Mouse (Mus musculus) layer of hippocampus, adult 6 months (tissue): ENCODE data around the gene Lig1. TPM values are rescaled to one million over a fixed set of nuclear protein-coding genes. Genes with fewer than 3 reads are reported as not detected.

Experiments used
- long read RNA-seq, 2 experiments: library from polyadenylated mRNA; unstranded; transcript quantifications; one replicate each; pipeline ENCODE4 v2.0.0; 2019 to 2020
- polyA plus RNA-seq: library from polyadenylated mRNA; unstranded; fragments of <200 nt; fragmentation: Nextera tagmentation; gene quantifications from 2 replicates; pipeline ENCODE4 v1.2.3, GENCODE M21; 2021

The Lig1 gene
- 5.2 and 5.4 TPM in 2 replicates for polyA plus RNA-seq
- long read RNA-seq, experiment 1, partial matches to known transcripts: 3 of 3 reads
- long read RNA-seq, experiment 1, other reads (novel, unspliced or antisense): 0 of 3 reads
- long read RNA-seq, experiment 2, transcript Lig1-209 (28 exons, 3,054 nt): major isoform, 23 of 30 reads
- long read RNA-seq, experiment 2, partial matches to known transcripts: 3 of 30 reads
- long read RNA-seq, experiment 2, other reads (novel, unspliced or antisense): 2 of 30 reads

DNA sequence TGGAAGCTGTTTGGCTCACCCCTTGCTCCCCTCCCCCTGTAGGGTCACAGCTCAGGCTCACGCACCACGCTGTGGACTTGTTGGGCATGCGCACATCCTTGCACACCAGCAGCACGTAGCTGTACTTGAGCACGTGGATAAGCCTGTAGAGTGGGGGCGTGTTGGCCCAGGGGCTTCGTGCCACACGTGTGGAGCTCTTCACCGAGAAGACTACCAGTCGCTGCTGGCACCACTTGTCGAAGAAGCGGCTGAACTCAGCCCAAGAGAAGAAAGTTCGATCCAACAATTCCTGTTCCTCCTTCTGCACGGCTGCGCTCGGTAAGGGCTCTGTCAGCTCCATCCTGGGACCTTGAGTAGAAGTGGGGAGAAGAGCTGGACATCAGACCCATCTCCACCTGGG, at the start of gene Lig1:
Gene Lig1, plus strand, starts transcription at position 203 of the 400 bp plus-strand sequence.

GRCm38 (mm10) chr7:13278308-13278891, 1.3 kb downstream of the Lig1 start, which contains the start of gene Zswim9:
Zswim9 (minus strand) TSS chr7:13278721.

DNA sequence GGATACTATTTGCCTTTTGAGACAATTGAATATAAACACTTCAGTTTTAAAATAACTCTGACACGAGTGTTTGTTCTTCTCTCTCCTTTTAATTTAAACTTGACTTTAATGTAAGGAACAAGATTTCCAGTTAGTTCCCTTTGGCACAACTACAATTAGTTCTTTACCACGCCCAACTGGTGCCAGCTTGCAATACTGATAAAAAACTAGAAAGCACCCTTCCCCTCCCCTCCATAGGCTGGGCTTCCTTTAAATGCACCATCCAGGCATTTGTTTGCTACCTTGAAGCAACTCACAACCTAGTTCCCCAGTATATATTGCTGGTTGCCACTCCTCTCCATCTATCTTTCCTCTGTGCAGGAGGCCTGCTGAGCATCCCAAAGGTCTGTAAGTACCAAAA, 47.2 kb downstream of the Lig1 start, which contains the start of gene Pla2g4c:
Gene Pla2g4c, plus strand, starts transcription at position 340 of the 400 bp plus-strand sequence.

Other genes with a start within 250 kb of the Lig1 start
- 316 and 338 TPM in 2 replicates for gene Chmp2a, start 242.5 kb upstream of the Lig1 start, polyA plus RNA-seq
- 23.7 and 27.4 TPM in 2 replicates for gene Ube2m, start 239.0 kb upstream of the Lig1 start, polyA plus RNA-seq
- 6.5 and 7.3 TPM in 2 replicates for gene Mzf1, start 222.5 kb upstream of the Lig1 start, polyA plus RNA-seq
- gene Vmn1r85, start 182.1 kb upstream of the Lig1 start, polyA plus RNA-seq: not detected in 2 replicates
- not detected in 2 replicates for gene Vmn1r86, start 157.4 kb upstream of the Lig1 start, polyA plus RNA-seq
- not detected in 2 replicates for gene Vmn1r87, start 137.1 kb upstream of the Lig1 start, polyA plus RNA-seq
- gene Vmn1r88, start 117.7 kb upstream of the Lig1 start, polyA plus RNA-seq: not detected in 2 replicates
- gene Vmn1r89, start 64.3 kb upstream of the Lig1 start, polyA plus RNA-seq: not detected in 2 replicates
- 2.5 and 2.8 TPM in 2 replicates for gene Zswim9, start 1.4 kb downstream of the Lig1 start, polyA plus RNA-seq
- not detected in 2 replicates for gene Pla2g4c, start 47.4 kb downstream of the Lig1 start, polyA plus RNA-seq
- gene Cabp5, start 120.8 kb downstream of the Lig1 start, polyA plus RNA-seq: not detected in 2 replicates
- gene Bsph1, start 173.6 kb downstream of the Lig1 start, polyA plus RNA-seq: not detected in 2 replicates